27 mouse cellular contexts compared by ENCODE assay signal in genomic region chr9:96716136-96716535, GRCm38 (mm10). TPM values are rescaled to one million over a fixed set of nuclear protein-coding genes. Genes with fewer than 3 reads are reported as not detected.
DNase-seq lines count a peak whose midpoint lies in the region; ATAC-seq and TF ChIP-seq lines count a peak whose summit lies in the region.
"Had no signal": no experiment of that assay in that cellular context is flagged by ENCODE, and none has a peak within 500 bp of the region (broad histone marks: within the 10 kb centered on the region; RNA-seq: fewer than 3 reads in every experiment).

No protein-coding gene starts in this region.

- H3K36me3 ChIP-seq in heart, embryonic 12.5 days, result peaks cover 36% of the 10 kb centered on the region
- H3K36me3 ChIP-seq in liver, postnatal 0 days (replicated peaks; ENCODE audit: insufficient read depth, low read length), result peaks cover 11% of the 10 kb centered on the region
- H3K36me3 ChIP-seq in liver, embryonic 12.5 days, result peaks cover 8% of the 10 kb centered on the region; the same call in 1 of the 2 replicates
- no peaks in the 10 kb centered on the region; the same call in 1 of the 2 replicates for H3K36me3 ChIP-seq in forebrain, embryonic 14.5 days (ENCODE audit: control insufficient read depth, insufficient read depth, low read length)
- peaks cover 7% of the 10 kb centered on the region; the same call in 1 of the 2 replicates for H3K36me3 ChIP-seq in kidney, embryonic 16.5 days (ENCODE audit: insufficient read depth, low read length)
- H3K36me3 ChIP-seq: embryonic facial prominence, embryonic 13.5 days; hindbrain, embryonic 12.5 days; midbrain, embryonic 10.5 days had no signal

- 81% methylated on average over 10 of the region's 10 CpGs for WGBS in heart, embryonic 12.5 days
- WGBS in liver, postnatal 0 days (ENCODE audit: insufficient replicate concordance), result 67% methylated on average over 10 of the region's 10 CpGs
- WGBS in liver, embryonic 12.5 days (ENCODE audit: insufficient replicate concordance), result 80% methylated on average over 10 of the region's 10 CpGs
- WGBS in forebrain, embryonic 14.5 days, result 94% methylated on average over 10 of the region's 10 CpGs
- 48% methylated on average over 10 of the region's 10 CpGs for WGBS in kidney, embryonic 16.5 days

- H3K27ac ChIP-seq in heart, embryonic 12.5 days (ENCODE audit: poor library complexity, severe bottlenecking), result peak overlapping the region; percentile 50; the same call in 1 of the 2 replicates
- H3K27ac ChIP-seq in liver, postnatal 0 days (ENCODE audit: low read depth), result peak overlapping the region; percentile 24; the same call in 1 of the 2 replicates
- H3K27ac ChIP-seq in liver, embryonic 12.5 days, result no peak overlapping the region
- H3K27ac ChIP-seq in forebrain, embryonic 14.5 days (ENCODE audit: low read depth, low read length), result no peak overlapping the region
- no peak overlapping the region for H3K27ac ChIP-seq in kidney, embryonic 16.5 days (ENCODE audit: low read length)
- H3K27ac ChIP-seq: hindbrain, postnatal 0 days; liver, embryonic 14.5 days; midbrain, embryonic 10.5 days; midbrain, embryonic 15.5 days had no signal

- no peaks in the 10 kb centered on the region for H3K27me3 ChIP-seq in heart, embryonic 12.5 days (replicated peaks)
- no peaks in the 10 kb centered on the region for H3K27me3 ChIP-seq in liver, postnatal 0 days (ENCODE audit: insufficient read depth, low read length)
- H3K27me3 ChIP-seq in liver, embryonic 12.5 days (replicated peaks), result no peaks in the 10 kb centered on the region
- H3K27me3 ChIP-seq in forebrain, embryonic 14.5 days (replicated peaks; ENCODE audit: control insufficient read depth, insufficient read depth, low read length), result no peaks in the 10 kb centered on the region
- H3K27me3 ChIP-seq in kidney, embryonic 16.5 days (ENCODE audit: insufficient read depth, low read length), result no peaks in the 10 kb centered on the region
- H3K27me3 ChIP-seq: embryonic facial prominence, embryonic 13.5 days; hindbrain, embryonic 12.5 days; midbrain, embryonic 15.5 days had no signal

- ATAC-seq in heart, embryonic 12.5 days (ENCODE audit: insufficient number of reproducible peaks, low FRiP score), result no peak
- ATAC-seq in liver, postnatal 0 days, result no peak
- no peak for ATAC-seq in liver, embryonic 12.5 days
- ATAC-seq in granulocyte monocyte progenitor cell, adult 5-6 weeks (replicated peaks; ENCODE audit: poor library complexity, severe bottlenecking), result peak; percentile 23
- ATAC-seq in forebrain, embryonic 14.5 days, result no peak
- ATAC-seq in kidney, embryonic 16.5 days (ENCODE audit: low FRiP score, low TSS enrichment), result no peak
- ATAC-seq: activated CD4-positive, CD25-positive, alpha-beta regulatory T cell, adult 4 months; hindbrain, postnatal 0 days; intestine, postnatal 0 days; midbrain, embryonic 15.5 days had no signal

- no peak for TF ChIP-seq CTCF in liver, postnatal 0 days (IDR thresholded peaks at IDR 0.05; ENCODE audit: low read depth)

- H3K4me2 ChIP-seq in heart, embryonic 12.5 days, result no peak overlapping the region
- H3K4me2 ChIP-seq in liver, postnatal 0 days (ENCODE audit: low read depth, low read length), result no peak overlapping the region
- H3K4me2 ChIP-seq in liver, embryonic 12.5 days, result no peak overlapping the region
- no peak overlapping the region for H3K4me2 ChIP-seq in forebrain, embryonic 14.5 days (ENCODE audit: low read length)
- H3K4me2 ChIP-seq in kidney, embryonic 16.5 days (replicated peaks; ENCODE audit: low read depth, low read length), result no peak overlapping the region
- H3K4me2 ChIP-seq: embryonic facial prominence, embryonic 13.5 days; hindbrain, embryonic 12.5 days; lung, embryonic 14.5 days; midbrain, embryonic 15.5 days had no signal

- no peak overlapping the region for H3K9ac ChIP-seq in heart, embryonic 12.5 days
- no peak overlapping the region for H3K9ac ChIP-seq in liver, postnatal 0 days (replicated peaks)
- H3K9ac ChIP-seq in liver, embryonic 12.5 days, result no peak overlapping the region
- no peak overlapping the region for H3K9ac ChIP-seq in forebrain, embryonic 14.5 days (ENCODE audit: low read length)
- H3K9ac ChIP-seq in kidney, embryonic 16.5 days (replicated peaks; ENCODE audit: low read length), result no peak overlapping the region
- H3K9ac ChIP-seq: embryonic facial prominence, embryonic 13.5 days; hindbrain, embryonic 12.5 days; liver, embryonic 14.5 days; lung, embryonic 14.5 days; midbrain, embryonic 15.5 days had no signal

- no peaks in the 10 kb centered on the region for H3K9me3 ChIP-seq in heart, embryonic 12.5 days (replicated peaks)
- no peaks in the 10 kb centered on the region for H3K9me3 ChIP-seq in liver, postnatal 0 days (ENCODE audit: low read length)
- H3K9me3 ChIP-seq in liver, embryonic 12.5 days (replicated peaks), result no peaks in the 10 kb centered on the region
- H3K9me3 ChIP-seq in forebrain, embryonic 14.5 days (replicated peaks; ENCODE audit: control insufficient read depth, low read length), result no peaks in the 10 kb centered on the region
- no peaks in the 10 kb centered on the region for H3K9me3 ChIP-seq in kidney, embryonic 16.5 days (ENCODE audit: low read length)
- H3K9me3 ChIP-seq: embryonic facial prominence, embryonic 13.5 days; hindbrain, embryonic 12.5 days; midbrain, embryonic 10.5 days; midbrain, embryonic 15.5 days had no signal

- no peak for TF ChIP-seq EP300 in liver, postnatal 0 days (IDR thresholded peaks at IDR 0.05; ENCODE audit: low read depth)

- no peak for DNase-seq in heart, adult 8-10 months (ENCODE audit: low spot score)
- DNase-seq in liver, postnatal 0 days, result no peak
- no peak for DNase-seq in forebrain, embryonic 14.5 days (ENCODE audit: low spot score)
- DNase-seq: adrenal gland, adult 2 months; adrenal gland, postnatal 36 days; cerebellum, adult 18-20 months; cerebellum, postnatal 10 days; gastrocnemius, postnatal 10 days; heart, adult 18-20 months; kidney, postnatal 36 days; lung, embryonic 14.5 days; lung, postnatal 14 days; right cerebral cortex, postnatal 25 days; thymus, postnatal 4 days had no signal

- H3K4me1 ChIP-seq in heart, embryonic 12.5 days (replicated peaks), result peaks cover 74% of the 10 kb centered on the region
- peaks cover 30% of the 10 kb centered on the region for H3K4me1 ChIP-seq in liver, postnatal 0 days (ENCODE audit: insufficient read depth)
- H3K4me1 ChIP-seq in liver, embryonic 12.5 days, result peaks cover 42% of the 10 kb centered on the region
- peaks cover 10% of the 10 kb centered on the region; the same call in 1 of the 2 replicates for H3K4me1 ChIP-seq in forebrain, embryonic 14.5 days (ENCODE audit: control insufficient read depth, insufficient read depth, low read length)
- H3K4me1 ChIP-seq in kidney, embryonic 16.5 days (ENCODE audit: insufficient read depth, low read length), result peaks cover 37% of the 10 kb centered on the region

- H3K4me3 ChIP-seq in heart, embryonic 12.5 days, result no peak overlapping the region
- no peak overlapping the region for H3K4me3 ChIP-seq in liver, postnatal 0 days (ENCODE audit: low read depth, low read length)
- no peak overlapping the region for H3K4me3 ChIP-seq in liver, embryonic 12.5 days
- H3K4me3 ChIP-seq in forebrain, embryonic 14.5 days (ENCODE audit: low read depth, low read length), result no peak overlapping the region
- H3K4me3 ChIP-seq in kidney, embryonic 16.5 days (ENCODE audit: low read length), result no peak overlapping the region
- H3K4me3 ChIP-seq: embryonic facial prominence, embryonic 13.5 days; erythroblast, embryonic 14.5 days; hindbrain, embryonic 12.5 days; midbrain, embryonic 10.5 days; midbrain, embryonic 15.5 days had no signal

RNA-seq across cellular contexts. Expression of gene Zbtb38, which starts 36.5 kb away (rescaled TPM):
- polyA plus RNA-seq in heart, embryonic 12.5 days (2016; fragmentation: Nextera tagmentation; extraction: Ambion mirVana), result 31.3 and 32.1 TPM in 2 replicates
- total RNA-seq in heart, adult 8-10 months (2022), result 10 to 100 TPM; 38.8 to 42.4 (median 40.8) TPM
- 6.0 and 7.5 TPM in 2 replicates for polyA plus RNA-seq in liver, postnatal 0 days (2015; fragmentation: Nextera tagmentation; extraction: Ambion mirVana)
- 6.8 and 7.0 TPM in 2 replicates for polyA plus RNA-seq in liver, embryonic 12.5 days (2016; fragmentation: Nextera tagmentation; extraction: Ambion mirVana)
- total RNA-seq in granulocyte monocyte progenitor cell, adult 5-6 weeks (2014; fragmentation: Nextera tagmentation), result 15.9 and 19.1 TPM in 2 replicates
- total RNA-seq in granulocyte monocyte progenitor cell, adult 5-6 weeks (2017), result 28.0 and 29.0 TPM in 2 replicates
- polyA plus RNA-seq in forebrain, embryonic 14.5 days (2014; fragmentation: Nextera tagmentation; extraction: Ambion mirVana), result 36.7 and 50.1 TPM in 2 replicates
- polyA plus RNA-seq in kidney, embryonic 16.5 days (2015; fragmentation: Nextera tagmentation; extraction: Ambion mirVana), result 22.1 and 24.8 TPM in 2 replicates

Comparison
In these comparisons a context has a peak if more than half of its experiments do, and no peak if none do; other contexts are left out.
1. H3K27ac ChIP-seq: peak in heart, embryonic 12.5 days (single experiment) and liver, postnatal 0 days (single experiment); none in liver, embryonic 12.5 days (single experiment), forebrain, embryonic 14.5 days (single experiment) and kidney, embryonic 16.5 days (single experiment).